Mouse (Mus musculus) WW6 (cell line): Measurements from ENCODE around the gene Cep170b.

Experiments
- DNase-seq: peaks from one replicate; pipeline ENCODE4 v3.0.0-alpha.2; 2013; ENCODE audit warnings: low read depth, low spot score

Gene Cep170b

DNA sequence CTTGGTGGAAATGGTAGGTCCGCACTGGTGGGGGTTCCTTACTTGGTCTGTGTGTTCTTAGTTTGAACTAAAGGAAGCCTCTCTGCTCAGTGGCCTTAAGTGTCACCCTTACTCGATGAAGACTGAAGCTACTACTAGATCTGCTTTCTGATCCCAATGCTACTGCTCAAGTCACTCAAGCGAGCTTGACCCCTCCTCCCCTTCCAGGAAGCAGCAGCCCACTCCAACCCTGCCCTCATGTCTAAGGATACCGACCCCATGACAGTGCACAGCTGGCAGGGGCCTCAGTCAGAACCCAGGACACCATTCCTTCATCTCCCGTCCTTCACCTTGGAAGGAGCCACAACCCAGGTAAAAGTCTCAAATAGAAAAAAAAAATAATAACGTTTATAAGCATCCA is at the start of gene Cep170b:
Gene Cep170b, plus strand, starts transcription at position 240 of the 400 bp plus-strand sequence.
- DNase-seq: no peak

DNA sequence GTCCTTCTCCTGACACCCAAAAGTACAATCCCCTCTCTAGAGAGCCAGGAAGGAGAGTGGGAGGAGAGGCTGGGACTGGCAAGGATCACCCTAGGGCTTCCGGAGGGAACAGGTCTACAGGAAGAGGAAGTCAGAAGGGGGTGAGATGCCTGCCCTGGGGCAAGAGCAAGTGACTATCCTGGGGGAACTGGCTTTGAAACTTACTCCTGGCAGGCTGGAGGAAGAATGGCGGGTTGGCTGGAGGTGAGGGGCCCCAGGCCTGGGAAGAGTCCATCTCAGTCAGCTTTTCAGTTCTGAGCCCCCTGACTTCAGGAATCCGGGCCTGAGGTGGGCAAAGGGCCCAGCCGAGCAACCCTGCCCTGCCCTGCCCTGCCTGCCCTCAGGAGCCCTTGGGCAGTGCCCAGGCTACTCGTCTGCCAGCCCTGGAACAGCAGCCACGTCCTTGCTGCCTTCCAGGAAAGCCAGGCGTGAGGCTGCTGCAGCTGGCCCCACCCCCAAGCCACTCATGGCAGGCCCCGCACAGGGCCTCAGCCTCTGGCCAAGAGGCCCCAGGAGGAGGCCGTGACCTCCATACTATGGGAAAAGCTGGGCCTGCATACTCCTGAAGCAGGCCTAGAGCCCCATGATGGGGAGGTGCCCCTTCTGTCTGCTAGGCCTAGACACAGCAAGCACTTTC is 49.4 kb upstream of the Cep170b start:
- DNase-seq: no peak

DNA sequence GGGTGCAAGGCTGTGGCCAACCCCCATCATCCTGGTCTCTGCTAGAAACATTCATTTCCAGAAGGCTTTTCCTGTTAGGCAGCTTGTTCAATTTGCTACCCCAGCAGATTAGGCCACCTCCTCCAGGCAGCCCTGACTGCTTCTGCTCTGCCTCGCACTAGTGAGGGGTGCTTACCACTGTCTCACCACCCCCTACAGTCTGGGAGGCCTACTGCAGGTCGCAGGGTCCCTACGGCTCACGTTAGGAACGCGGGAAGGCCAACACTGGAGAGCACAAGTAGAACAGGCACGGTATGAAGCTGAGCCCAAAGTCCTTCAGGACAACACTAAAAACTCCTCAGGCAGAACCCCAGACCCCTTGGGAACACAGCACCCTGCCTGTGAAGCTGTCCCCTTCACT is 48.4 kb upstream of the Cep170b start:
- peak; percentile 61 for DNase-seq

DNA sequence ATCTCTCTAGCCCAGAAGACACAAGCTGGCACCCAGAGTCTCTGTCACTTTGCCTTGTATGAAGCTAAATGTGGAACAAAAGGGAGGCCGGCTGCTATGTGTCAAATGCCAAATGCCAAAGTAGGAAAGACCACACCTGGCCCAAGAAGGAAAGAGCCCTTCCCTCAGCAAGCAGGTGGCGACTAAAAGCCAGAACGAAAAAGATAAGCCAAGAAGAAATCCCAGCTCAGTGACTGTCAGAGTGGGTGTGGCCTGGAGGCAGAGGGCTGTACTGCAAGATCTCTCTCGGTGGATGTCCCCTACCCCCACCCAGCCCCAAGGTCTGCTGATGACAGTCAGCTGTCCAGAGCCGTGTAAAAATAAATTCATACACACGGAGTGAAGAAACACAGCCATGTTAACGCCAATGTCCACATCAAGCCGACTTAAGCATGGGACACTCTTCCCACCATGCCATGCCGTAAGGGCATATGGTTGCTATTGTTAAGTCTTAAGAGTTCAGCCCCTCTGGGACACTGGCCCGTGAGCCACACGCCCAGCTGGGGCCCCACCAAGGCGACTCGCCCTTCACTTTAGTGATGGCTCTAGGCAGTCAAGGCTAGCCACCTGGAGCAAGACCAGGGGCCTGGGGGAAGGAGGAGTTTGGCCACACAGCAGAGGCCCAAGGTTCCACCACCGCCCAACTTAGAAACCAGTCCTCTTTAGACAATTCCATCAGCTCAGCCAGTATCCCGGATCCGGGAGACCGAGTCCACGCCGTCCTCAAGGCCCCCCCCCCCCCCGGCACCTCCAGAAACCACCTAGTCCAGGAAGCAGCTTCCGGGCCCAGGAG is 47.3 kb upstream of the Cep170b start:
- no peak for DNase-seq

DNA sequence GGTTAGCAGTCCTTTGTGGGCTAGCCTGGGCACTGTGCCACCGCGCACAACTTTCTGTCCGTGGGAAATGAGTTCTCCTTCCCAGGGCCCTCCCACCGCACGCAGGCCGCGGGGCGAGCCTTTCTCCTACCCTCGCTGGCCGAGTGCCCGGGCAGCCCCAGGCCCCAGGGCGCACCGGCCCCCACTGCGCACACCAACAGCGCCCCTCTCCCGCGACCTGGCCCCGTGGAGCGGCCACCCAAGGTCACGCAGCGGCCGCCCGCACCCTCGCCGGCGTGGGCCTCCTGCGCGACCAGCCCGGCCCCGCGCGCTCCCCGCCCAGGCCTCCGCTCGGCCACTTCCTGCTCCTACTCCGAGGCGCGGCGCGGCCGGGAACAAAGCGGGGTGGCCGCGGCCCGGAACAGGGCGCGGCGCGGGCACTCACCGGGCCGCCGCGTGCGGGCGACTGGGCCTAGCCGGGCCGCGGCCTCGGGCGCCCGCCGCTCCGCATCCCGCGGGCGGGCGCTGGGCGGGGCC is 46.6 kb upstream of the Cep170b start:
- no peak for DNase-seq

DNA sequence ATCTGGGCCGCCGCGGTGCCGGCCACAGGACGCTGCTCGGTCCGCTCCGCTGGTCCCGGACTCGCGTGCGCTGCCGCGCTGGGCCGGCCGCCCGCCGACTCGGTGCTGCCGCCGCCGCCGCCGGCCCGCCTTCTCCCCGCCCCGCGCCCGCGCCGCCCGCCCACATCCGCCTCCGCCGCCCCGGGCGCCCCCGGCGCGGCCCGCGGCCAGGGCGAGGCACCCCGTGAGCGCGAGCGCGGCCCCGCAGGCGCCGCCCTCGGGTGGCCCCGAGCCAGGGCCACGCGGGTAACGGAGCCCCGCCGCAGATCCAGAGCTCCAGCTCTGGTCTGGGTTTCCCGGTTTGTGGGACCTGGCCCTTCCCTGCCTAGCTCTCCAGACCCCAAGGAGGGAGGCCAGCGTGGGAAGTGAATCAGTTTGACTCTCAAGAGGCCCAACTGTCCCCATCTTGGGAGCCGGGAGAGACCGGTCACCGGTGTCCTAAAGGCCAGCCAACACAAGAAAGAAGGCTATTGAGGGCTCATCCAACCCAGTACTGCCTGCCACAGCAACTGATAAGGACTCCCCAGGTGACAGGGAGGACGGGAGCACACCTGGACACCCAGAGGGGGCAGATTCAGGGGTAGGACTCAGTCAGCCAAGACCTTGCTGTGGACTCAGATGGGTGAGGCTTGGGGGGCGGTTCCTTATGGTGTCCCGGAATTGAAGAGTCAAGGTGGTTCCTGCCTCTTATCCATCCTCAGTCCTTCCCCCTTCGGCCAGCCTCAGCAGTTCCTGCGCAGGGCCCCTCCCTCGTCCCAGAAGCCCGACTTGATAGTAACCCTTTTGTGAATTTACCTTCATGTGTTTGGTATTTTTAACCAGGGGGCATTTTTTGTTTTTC is 45.9 kb upstream of the Cep170b start, which contains the start of gene Akt1:
Gene Akt1, minus strand, starts transcription at position 753 of the 880 bp plus-strand sequence.
- DNase-seq: no peak

DNA sequence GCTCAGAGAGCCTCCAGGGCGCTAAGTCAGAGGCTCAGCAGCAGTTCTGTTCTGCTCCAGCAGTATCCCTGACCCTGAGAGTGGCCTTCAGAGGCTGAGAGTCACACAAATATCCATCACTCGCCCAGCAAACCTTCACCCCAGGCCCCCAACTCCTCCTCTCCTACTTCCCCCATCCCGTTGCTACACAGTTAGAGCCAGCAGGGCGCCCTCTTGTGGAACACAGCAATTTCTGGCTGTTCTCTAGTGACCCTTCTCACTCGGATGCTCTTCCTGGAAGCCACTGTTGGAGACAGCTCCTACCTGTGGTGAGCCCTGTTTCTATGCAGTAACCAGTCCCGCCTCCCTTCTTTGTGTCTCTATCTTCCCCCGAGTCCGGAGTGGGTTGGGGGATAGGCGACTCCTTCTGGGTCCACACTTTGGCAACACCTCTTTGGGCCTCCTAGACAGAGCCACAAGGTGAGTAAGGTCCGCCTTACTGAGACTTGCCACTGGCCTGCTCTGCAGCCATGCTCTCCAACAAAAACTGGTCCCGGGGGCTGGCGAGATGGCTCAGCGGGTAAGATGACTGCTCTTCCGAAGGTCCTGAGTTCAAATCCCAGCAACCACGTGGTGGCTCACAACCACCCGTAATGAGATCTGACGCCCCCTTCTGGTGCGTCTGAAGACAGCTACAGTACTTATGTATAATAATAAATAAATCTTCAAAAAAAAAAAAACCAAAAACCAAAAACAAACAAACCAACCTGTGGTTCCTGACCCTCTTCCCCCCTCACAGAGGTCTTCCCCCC is 44.8 kb upstream of the Cep170b start:
- peak; percentile 69 for DNase-seq

DNA sequence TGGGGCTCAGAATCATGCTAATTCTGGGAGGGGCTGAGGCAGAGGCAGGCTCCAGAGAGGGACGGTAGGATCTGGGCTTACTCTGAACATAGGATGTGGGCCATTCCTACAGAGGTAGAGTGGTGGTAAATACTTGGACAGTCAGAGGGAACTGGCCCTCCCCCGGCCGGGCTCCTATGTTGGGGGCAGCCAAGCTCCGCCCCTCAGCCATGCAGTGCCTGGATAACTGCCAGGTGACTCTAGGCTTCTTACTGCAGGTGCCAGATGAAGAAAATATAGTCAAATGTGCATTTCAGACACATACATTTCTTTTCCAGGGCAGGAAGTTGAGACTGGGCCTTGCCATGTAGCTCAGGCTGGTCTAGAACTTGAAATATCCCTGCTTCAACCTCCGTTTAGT is 43.2 kb upstream of the Cep170b start:
- DNase-seq: no peak

DNA sequence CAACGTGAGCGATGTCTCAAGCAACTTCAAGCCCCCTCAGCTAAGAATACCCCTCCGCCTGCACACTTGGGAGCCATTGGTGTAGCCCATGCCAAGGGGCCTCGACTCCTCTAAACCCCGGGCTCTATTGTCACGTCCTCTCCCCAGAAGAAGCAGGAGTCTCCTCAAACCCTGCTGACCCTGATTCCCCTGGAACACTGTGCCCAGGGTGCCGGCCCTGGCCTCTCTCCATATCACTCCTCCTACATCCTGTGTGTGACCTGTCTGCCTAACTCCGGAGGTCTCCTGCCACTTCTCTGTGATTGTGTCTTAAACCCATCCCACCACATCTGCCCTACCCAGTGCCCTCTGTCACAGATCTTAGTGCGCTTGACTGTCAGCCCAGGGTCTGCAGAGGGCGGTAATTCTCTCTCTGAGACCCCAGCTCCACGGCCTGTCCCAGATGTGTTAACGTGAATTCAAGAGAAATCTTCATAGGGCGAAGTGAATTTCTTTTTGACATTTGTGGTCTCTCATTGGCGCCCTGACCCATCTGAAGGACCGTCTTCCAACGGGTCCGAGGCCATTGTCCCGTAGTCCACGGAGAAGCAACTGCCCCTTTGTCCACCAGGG is 42.2 kb upstream of the Cep170b start:
- DNase-seq: no peak

DNA sequence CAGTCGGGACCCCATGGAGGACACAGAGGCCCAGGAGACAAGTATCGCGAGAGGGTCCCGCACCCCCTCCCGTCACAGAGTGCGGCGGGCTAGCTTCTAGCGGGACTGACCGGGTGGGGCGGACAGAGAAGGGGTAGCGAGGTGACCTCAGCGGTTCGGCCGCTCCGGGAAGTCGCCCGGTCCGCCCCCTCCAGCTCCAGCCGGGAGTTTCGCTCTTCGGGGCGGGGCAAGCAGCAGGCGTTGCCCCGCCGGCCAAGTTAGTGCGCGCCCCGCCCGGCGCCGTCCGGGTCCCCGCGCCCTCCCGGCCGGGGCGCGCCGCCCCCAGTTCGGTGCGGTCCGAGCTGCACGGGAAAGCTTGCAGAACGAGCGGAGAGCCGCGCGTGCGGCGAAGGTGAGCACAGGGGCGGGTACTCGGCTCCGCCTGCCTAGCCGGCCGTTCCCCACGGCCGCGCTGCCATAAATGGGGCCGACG is 41.7 kb upstream of the Cep170b start, which contains the start of gene Zbtb42:
Gene Zbtb42, plus strand, starts transcription at position 274 of the 472 bp plus-strand sequence.
- no peak for DNase-seq

DNA sequence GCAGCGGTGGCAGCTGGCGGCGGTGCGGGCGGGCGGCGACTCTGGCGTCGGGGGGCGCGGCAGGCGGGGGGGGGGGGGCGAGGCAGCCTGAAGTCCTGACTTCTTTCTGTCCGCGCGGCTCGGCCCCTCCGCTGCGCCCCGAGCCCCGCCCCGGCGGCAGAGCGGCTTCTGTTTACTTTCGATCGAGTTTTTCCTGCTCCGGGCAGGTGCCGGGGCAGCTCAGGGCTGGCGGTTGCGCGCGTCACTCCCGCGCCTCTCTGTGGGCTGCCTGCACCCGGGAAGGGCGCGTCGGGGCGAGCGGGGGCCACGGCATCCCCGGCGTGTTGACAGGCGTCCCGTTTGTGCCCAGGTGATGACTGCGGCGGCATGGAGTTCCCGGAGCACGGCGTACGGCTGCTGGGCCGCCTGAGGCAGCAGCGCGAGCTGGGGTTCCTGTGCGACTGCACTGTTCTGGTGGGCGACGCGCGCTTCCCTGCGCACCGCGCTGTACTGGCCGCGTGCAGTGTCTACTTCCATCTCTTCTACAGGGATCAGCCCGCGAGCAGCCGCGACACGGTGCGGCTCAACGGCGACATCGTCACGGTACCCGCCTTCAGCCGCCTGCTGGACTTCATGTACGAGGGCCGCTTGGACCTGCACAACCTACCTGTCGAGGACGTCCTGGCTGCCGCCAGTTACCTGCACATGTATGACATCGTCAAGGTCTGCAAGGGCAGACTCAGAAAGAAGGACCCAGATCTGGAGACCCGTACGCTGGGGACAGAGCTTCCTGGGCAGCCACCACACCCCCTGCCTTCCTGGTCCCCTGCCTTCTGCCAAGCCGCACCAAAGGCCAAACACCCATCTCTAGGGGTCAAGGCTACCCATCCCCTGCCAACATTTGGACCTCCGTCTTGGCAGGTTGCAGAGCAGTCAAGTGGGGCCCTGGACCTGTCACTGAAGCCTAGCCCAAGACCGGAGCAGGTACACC is 40.9 kb upstream of the Cep170b start:
- DNase-seq: no peak

DNA sequence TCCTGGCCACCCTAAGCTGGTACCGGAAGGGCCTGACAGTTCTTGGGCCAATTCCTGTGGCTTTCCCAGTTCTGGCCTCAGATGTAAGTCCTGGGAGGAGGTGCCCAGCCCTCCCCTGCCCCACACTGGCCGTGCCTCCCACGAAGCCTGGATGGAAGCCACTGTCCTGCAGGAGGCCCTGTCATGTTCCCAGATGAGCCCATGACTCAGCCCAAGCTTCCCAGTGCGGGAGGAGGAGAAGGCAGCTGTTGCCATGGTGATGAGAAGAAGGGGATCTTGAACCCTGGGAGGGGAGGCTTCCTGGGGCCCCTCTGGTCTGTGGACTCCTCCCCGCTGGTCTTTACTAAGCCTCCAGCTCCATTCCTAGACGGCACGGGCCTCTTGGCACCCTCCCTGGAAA is 36.9 kb upstream of the Cep170b start:
- no peak for DNase-seq

DNA sequence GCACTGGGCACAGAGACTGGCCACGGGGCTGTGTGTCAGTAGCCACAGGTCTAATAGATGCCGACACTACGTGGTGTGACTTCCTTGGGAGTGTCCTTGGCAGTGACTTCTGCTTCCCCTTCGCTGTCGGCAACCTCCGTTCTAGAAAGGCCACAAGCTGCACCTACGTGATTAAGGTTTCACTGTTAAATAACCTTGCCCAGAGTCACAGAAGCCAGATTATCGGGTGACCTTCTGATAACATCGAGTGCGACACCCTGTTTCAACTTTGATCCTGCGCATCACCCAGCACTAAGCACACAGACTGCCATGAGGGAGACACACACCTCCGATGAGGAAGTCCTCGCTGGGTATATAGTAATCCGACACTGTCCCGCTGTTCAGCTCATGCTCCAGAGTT is 31.8 kb upstream of the Cep170b start:
- DNase-seq: no peak

DNA sequence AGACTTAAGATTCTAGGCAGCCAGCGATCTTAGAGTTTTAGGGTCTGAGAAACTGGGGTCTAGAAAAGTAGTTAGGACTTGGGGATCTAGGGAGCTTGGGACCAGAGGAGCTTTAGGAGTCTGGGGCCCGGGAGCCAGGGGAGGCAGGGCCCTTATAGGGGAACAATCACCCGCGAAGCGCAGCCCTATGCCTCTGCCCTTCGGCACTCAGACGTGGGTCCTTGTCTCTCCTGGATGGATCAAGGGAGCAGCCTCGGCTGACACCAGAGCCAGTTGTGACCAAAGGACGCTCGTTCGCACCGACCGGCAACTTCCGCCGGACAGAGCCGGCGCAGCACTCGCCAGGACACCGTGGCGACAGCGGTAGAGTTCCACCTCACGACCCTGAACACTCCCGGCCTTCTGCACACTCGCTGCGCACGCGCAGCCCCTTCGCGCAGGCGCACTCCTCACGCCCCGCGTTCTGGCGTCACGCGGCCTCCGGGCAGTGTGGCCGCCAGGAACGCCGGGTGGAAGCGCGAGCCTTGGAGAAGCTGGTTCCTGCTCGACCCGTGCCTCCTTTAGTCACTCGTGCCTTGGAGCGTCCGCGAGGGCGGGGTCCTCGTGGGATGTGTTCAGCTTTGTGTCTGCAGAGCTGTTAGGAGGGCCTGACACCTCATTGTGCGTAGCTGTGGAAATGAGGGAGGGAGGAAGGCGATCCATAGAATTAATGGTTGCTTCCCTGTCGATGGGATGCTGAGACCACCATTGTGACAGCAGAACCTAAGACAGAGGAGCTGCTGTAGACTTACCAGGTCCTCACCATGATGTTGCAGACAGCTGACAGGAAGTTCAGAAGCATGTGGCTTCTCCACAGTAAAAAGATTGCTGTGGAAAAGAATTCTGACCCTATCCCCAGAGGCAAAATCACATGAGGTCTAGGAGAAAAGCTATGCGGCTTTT is 26.8 kb upstream of the Cep170b start:
- peak; percentile 75 for DNase-seq

DNA sequence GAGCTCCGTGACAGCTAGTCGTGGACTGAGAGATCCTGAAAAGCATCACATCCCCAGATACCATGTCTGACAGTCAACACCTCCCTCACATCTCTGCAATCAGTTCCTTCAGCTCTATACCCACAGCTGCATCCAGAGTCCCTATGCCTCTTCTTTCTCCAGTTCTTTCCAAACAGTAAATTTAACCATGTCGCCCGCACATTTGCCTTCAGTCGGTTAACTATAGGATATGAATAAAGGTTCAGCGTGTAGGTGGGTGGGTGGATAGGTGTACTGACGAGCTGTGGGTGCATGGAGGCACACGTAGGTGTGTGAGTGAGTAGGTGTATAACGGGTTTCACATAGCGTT is 26.2 kb upstream of the Cep170b start:
- no peak for DNase-seq

DNA sequence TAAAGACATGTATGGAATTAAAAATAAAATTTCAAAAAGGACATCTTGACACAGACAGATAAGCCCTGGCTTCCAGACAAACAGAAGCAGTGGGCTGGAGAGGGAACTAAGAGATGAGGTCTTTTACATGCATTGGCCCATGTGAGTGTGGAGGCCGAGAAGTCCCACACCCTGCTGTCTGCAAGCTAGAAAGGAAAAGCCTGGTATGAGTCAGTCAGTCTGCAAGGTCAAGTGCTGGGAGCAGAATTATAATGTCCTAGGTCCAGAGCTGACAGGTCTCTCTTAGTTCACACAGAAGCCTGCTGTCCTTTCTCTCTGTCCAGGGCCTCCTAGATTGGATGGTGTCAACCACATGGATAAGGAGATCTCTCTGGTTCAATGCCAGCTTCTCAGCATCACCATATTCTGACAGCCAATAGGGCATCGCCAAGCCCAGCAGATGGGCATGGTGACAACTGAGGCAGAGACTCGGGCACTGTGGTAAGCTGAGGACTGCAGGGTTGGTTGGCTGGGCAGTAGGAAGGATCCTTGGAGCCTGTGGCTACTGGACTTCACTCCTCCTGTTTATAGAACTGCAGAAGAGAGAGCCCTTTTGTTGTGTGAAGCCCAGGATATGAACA is 23.3 kb upstream of the Cep170b start:
- no peak for DNase-seq

DNA sequence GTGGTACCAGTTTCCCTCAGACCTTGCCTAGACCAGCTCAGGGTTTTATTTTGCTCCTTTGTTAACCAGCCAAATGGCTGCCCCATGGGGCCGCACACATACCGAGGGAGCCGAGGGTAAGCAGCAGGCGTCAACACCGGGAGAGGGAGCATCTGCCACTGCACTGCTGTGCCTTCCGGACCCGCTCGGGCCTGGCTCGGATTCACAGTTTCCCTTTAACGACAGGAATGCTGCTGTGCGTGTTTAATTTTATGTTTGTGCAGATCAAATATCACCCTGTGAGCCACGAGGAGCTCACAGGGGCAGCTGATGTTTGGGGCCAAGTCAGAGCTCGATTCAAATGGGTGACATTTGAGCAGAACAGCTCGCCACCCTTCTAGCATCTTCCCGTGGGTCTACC is 19.7 kb upstream of the Cep170b start:
- DNase-seq: no peak
